In genomic region chr5:72095015-72095414, GRCm38 (mm10) we compare ENCODE assay signal across 16 mouse cellular contexts.
DNase-seq lines count a peak whose midpoint lies in the region; ATAC-seq and TF ChIP-seq lines count a peak whose summit lies in the region.
"Had no signal": no experiment of that assay in that cellular context is flagged by ENCODE, and none has a peak within 500 bp of the region (broad histone marks: within the 10 kb centered on the region; RNA-seq: fewer than 3 reads in every experiment).

No protein-coding gene starts in this region.

- no peak overlapping the region for H3K27ac ChIP-seq in forebrain, embryonic 15.5 days (replicated peaks)
- no peak overlapping the region for H3K27ac ChIP-seq in forebrain, embryonic 12.5 days
- no peak overlapping the region for H3K27ac ChIP-seq in hindbrain, embryonic 12.5 days
- no peak overlapping the region for H3K27ac ChIP-seq in hindbrain, postnatal 0 days
- H3K27ac ChIP-seq in midbrain, embryonic 13.5 days = no peak overlapping the region
- no peak overlapping the region for H3K27ac ChIP-seq in midbrain, embryonic 14.5 days (replicated peaks; ENCODE audit: low read depth, low read length)
- H3K27ac ChIP-seq in midbrain, embryonic 16.5 days (ENCODE audit: low read length) = no peak overlapping the region
- H3K27ac ChIP-seq: embryonic facial prominence, embryonic 12.5 days; heart, adult 2 months had no signal

- no peaks in the 10 kb centered on the region for H3K4me1 ChIP-seq in forebrain, embryonic 15.5 days
- no peaks in the 10 kb centered on the region for H3K4me1 ChIP-seq in forebrain, embryonic 12.5 days
- no peaks in the 10 kb centered on the region for H3K4me1 ChIP-seq in hindbrain, embryonic 12.5 days
- H3K4me1 ChIP-seq in hindbrain, postnatal 0 days (ENCODE audit: insufficient read depth, low read length) = no peaks in the 10 kb centered on the region
- H3K4me1 ChIP-seq in midbrain, embryonic 13.5 days (replicated peaks) = no peaks in the 10 kb centered on the region
- H3K4me1 ChIP-seq in midbrain, embryonic 14.5 days (ENCODE audit: control insufficient read depth, insufficient read depth, low read length) = no peaks in the 10 kb centered on the region
- H3K4me1 ChIP-seq in midbrain, embryonic 16.5 days (ENCODE audit: control insufficient read depth, insufficient read depth, low read length) = no peaks in the 10 kb centered on the region
- H3K4me1 ChIP-seq: embryonic facial prominence, embryonic 12.5 days had no signal

- TF ChIP-seq CTCF in hindbrain, postnatal 0 days (IDR thresholded peaks at IDR 0.05; ENCODE audit: low read depth) = no peak

- no peaks in the 10 kb centered on the region for H3K27me3 ChIP-seq in forebrain, embryonic 15.5 days
- no peaks in the 10 kb centered on the region for H3K27me3 ChIP-seq in forebrain, embryonic 12.5 days
- no peaks in the 10 kb centered on the region for H3K27me3 ChIP-seq in hindbrain, embryonic 12.5 days
- H3K27me3 ChIP-seq in hindbrain, postnatal 0 days (ENCODE audit: insufficient read depth, low read length) = no peaks in the 10 kb centered on the region
- no peaks in the 10 kb centered on the region for H3K27me3 ChIP-seq in midbrain, embryonic 13.5 days
- H3K27me3 ChIP-seq in midbrain, embryonic 14.5 days (ENCODE audit: control insufficient read depth, insufficient read depth, low read length) = no peaks in the 10 kb centered on the region
- H3K27me3 ChIP-seq in midbrain, embryonic 16.5 days (ENCODE audit: control insufficient read depth, insufficient read depth, low read depth, low read length) = no peaks in the 10 kb centered on the region
- H3K27me3 ChIP-seq: CH12.LX; embryonic facial prominence, embryonic 12.5 days had no signal

- no peak overlapping the region for H3K4me2 ChIP-seq in forebrain, embryonic 15.5 days (replicated peaks)
- H3K4me2 ChIP-seq in forebrain, embryonic 12.5 days = no peak overlapping the region
- H3K4me2 ChIP-seq in hindbrain, embryonic 12.5 days (replicated peaks) = no peak overlapping the region
- H3K4me2 ChIP-seq in hindbrain, postnatal 0 days (ENCODE audit: low read depth, low read length) = no peak overlapping the region
- H3K4me2 ChIP-seq in midbrain, embryonic 13.5 days (replicated peaks) = no peak overlapping the region
- H3K4me2 ChIP-seq in midbrain, embryonic 14.5 days (ENCODE audit: low read length) = no peak overlapping the region
- H3K4me2 ChIP-seq in midbrain, embryonic 16.5 days (ENCODE audit: low read length) = no peak overlapping the region
- H3K4me2 ChIP-seq: embryonic facial prominence, embryonic 12.5 days; heart, embryonic 11.5 days had no signal

- H3K9me3 ChIP-seq in forebrain, embryonic 15.5 days = no peaks in the 10 kb centered on the region
- no peaks in the 10 kb centered on the region for H3K9me3 ChIP-seq in forebrain, embryonic 12.5 days
- H3K9me3 ChIP-seq in hindbrain, embryonic 12.5 days (replicated peaks) = no peaks in the 10 kb centered on the region
- no peaks in the 10 kb centered on the region for H3K9me3 ChIP-seq in hindbrain, postnatal 0 days (ENCODE audit: low read length)
- no peaks in the 10 kb centered on the region for H3K9me3 ChIP-seq in midbrain, embryonic 13.5 days
- H3K9me3 ChIP-seq in midbrain, embryonic 14.5 days (ENCODE audit: control insufficient read depth, low read length) = no peaks in the 10 kb centered on the region
- H3K9me3 ChIP-seq in midbrain, embryonic 16.5 days (replicated peaks; ENCODE audit: control insufficient read depth, low read length, poor library complexity, severe bottlenecking) = no peaks in the 10 kb centered on the region
- H3K9me3 ChIP-seq: embryonic facial prominence, embryonic 12.5 days had no signal

- DNase-seq in hindbrain, postnatal 0 days (ENCODE audit: low spot score) = no peak
- DNase-seq in midbrain, embryonic 14.5 days = no peak
- DNase-seq: adrenal gland, postnatal 14 days; cerebellum, adult 11-12 months; gastrocnemius, postnatal 14 days; heart, adult 2 months had no signal

- no peak overlapping the region for H3K9ac ChIP-seq in forebrain, embryonic 15.5 days (replicated peaks)
- no peak overlapping the region for H3K9ac ChIP-seq in forebrain, embryonic 12.5 days
- no peak overlapping the region for H3K9ac ChIP-seq in hindbrain, embryonic 12.5 days
- no peak overlapping the region for H3K9ac ChIP-seq in hindbrain, postnatal 0 days (replicated peaks; ENCODE audit: low read length)
- H3K9ac ChIP-seq in midbrain, embryonic 13.5 days (replicated peaks) = no peak overlapping the region
- H3K9ac ChIP-seq in midbrain, embryonic 14.5 days (replicated peaks; ENCODE audit: low read length) = no peak overlapping the region
- H3K9ac ChIP-seq in midbrain, embryonic 16.5 days (ENCODE audit: low read depth, low read length) = no peak overlapping the region
- H3K9ac ChIP-seq: embryonic facial prominence, embryonic 12.5 days had no signal

- peak; percentile 46; the same call in 1 of the 2 replicates for ATAC-seq in forebrain, embryonic 15.5 days (replicated peaks)
- no peak for ATAC-seq in forebrain, embryonic 12.5 days (ENCODE audit: low FRiP score)
- ATAC-seq in hindbrain, embryonic 12.5 days (ENCODE audit: low FRiP score) = peak; percentile 43; the same call in 1 of the 2 replicates
- ATAC-seq in hindbrain, postnatal 0 days = no peak
- 0 out of 2 replicates have a peak, but pooled peaks have one; percentile 30 for ATAC-seq in midbrain, embryonic 13.5 days
- ATAC-seq in midbrain, embryonic 14.5 days (ENCODE audit: low FRiP score, low TSS enrichment) = no peak
- 0 out of 2 replicates have a peak, but pooled peaks have one; percentile 17 for ATAC-seq in midbrain, embryonic 16.5 days
- ATAC-seq: activated CD4-positive, CD25-positive, alpha-beta regulatory T cell, adult 4 months; hindbrain, embryonic 16.5 days had no signal

- H3K36me3 ChIP-seq in forebrain, embryonic 15.5 days = no peaks in the 10 kb centered on the region
- H3K36me3 ChIP-seq in forebrain, embryonic 12.5 days (replicated peaks) = no peaks in the 10 kb centered on the region
- no peaks in the 10 kb centered on the region for H3K36me3 ChIP-seq in hindbrain, embryonic 12.5 days
- no peaks in the 10 kb centered on the region for H3K36me3 ChIP-seq in hindbrain, postnatal 0 days (ENCODE audit: insufficient read depth, low read length)
- no peaks in the 10 kb centered on the region for H3K36me3 ChIP-seq in midbrain, embryonic 13.5 days
- no peaks in the 10 kb centered on the region for H3K36me3 ChIP-seq in midbrain, embryonic 14.5 days (ENCODE audit: control insufficient read depth, insufficient read depth, low read length)
- no peaks in the 10 kb centered on the region for H3K36me3 ChIP-seq in midbrain, embryonic 16.5 days (ENCODE audit: control insufficient read depth, insufficient read depth, low read length)
- H3K36me3 ChIP-seq: embryonic facial prominence, embryonic 12.5 days had no signal

- WGBS in forebrain, embryonic 15.5 days = 93% methylated on average over 2 of the region's 2 CpGs
- 91% methylated on average over 2 of the region's 2 CpGs for WGBS in forebrain, embryonic 12.5 days
- 87% methylated on average over 2 of the region's 2 CpGs for WGBS in hindbrain, embryonic 12.5 days
- WGBS in hindbrain, postnatal 0 days = 88% methylated on average over 2 of the region's 2 CpGs
- WGBS in midbrain, embryonic 13.5 days = 87% methylated on average over 2 of the region's 2 CpGs
- WGBS in midbrain, embryonic 14.5 days = 90% methylated on average over 2 of the region's 2 CpGs
- WGBS in midbrain, embryonic 16.5 days = 93% methylated on average over 2 of the region's 2 CpGs

- H3K4me3 ChIP-seq in forebrain, embryonic 15.5 days = no peak overlapping the region
- no peak overlapping the region for H3K4me3 ChIP-seq in forebrain, embryonic 12.5 days (replicated peaks)
- no peak overlapping the region for H3K4me3 ChIP-seq in hindbrain, embryonic 12.5 days
- no peak overlapping the region for H3K4me3 ChIP-seq in hindbrain, postnatal 0 days (ENCODE audit: low read length)
- H3K4me3 ChIP-seq in midbrain, embryonic 13.5 days (replicated peaks) = no peak overlapping the region
- H3K4me3 ChIP-seq in midbrain, embryonic 14.5 days (replicated peaks; ENCODE audit: low read depth, low read length) = no peak overlapping the region
- H3K4me3 ChIP-seq in midbrain, embryonic 16.5 days (ENCODE audit: low read depth, low read length) = no peak overlapping the region
- H3K4me3 ChIP-seq: embryonic facial prominence, embryonic 12.5 days; heart, adult 2 months had no signal

Comparison
In these comparisons a context has a peak if more than half of its experiments do, and no peak if none do; other contexts are left out.
1. ATAC-seq: peak in forebrain, embryonic 15.5 days (single experiment), hindbrain, embryonic 12.5 days (single experiment), midbrain, embryonic 13.5 days (single experiment) and midbrain, embryonic 16.5 days (single experiment); none in forebrain, embryonic 12.5 days (single experiment), hindbrain, postnatal 0 days (single experiment) and midbrain, embryonic 14.5 days (single experiment).